Mouse (Mus musculus): ENCODE data around the gene Gpc5.

DNA sequence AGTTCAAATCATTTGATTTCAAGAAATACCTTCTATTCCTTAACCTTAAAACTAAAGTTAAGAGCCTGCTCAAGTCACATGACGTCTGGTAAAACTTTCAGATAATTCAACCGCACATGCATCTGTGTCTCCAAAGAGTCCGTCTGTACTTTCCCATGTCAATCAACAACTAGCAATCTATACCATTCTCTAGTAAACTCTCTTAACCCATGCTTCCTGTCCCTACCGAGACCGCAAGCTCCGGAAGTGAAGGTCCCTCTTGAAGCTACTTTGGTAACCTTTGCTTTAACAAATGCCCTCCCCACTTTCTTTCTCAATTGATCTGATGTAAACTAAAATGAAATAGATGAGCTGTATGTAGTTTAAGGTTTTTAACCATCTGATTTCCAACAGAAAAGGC is 1118.3 kb downstream of the Gpc5 start:
- TF ChIP-seq ZNF384 (IDR thresholded peaks at IDR 0.05; ENCODE audit: low read depth, low read length) (no peak), HCFC1 (IDR thresholded peaks at IDR 0.05; ENCODE audit: borderline replicate concordance, insufficient read depth, low read length) (no peak), CHD2 (IDR thresholded peaks at IDR 0.05; ENCODE audit: low read depth, low read length) (no peak), ZC3H11A (IDR thresholded peaks at IDR 0.05; ENCODE audit: borderline replicate concordance, low read depth, low read length) (no peak)
